Mouse (Mus musculus) heart, embryonic 14.5 days (tissue): ENCODE measurements around the gene Lcn10. TPM values are rescaled to one million over a fixed set of nuclear protein-coding genes. Genes with fewer than 3 reads are reported as not detected.

Experiments used
- polyA plus RNA-seq: library from polyadenylated mRNA; unstranded; fragments of >200 nt; fragmentation: Nextera tagmentation; extraction: Ambion mirVana; gene quantifications from 2 replicates; pipeline ENCODE4 v1.2.1, GENCODE M21; 2014

Gene Lcn10
- polyA plus RNA-seq, 1 experiment from 2014 or later, result not detected

Other genes with a start within 250 kb of the Lcn10 start
- gene Clic3, start 225.9 kb upstream of the Lcn10 start, polyA plus RNA-seq, result 3.8 and 4.6 TPM in 2 replicates
- gene Paxx, start 221.6 kb upstream of the Lcn10 start, polyA plus RNA-seq, result 31.0 and 32.6 TPM in 2 replicates
- 98.5 and 112 TPM in 2 replicates for gene Ptgds, start 212.7 kb upstream of the Lcn10 start, polyA plus RNA-seq
- not detected in 2 replicates for gene Lcn12, start 188.8 kb upstream of the Lcn10 start, polyA plus RNA-seq
- 82.8 and 85.2 TPM in 2 replicates for gene Fbxw5, start 182.0 kb upstream of the Lcn10 start, polyA plus RNA-seq
- gene C8g, start 181.0 kb upstream of the Lcn10 start, polyA plus RNA-seq, result 2.9 and 4.9 TPM in 2 replicates
- 19.1 and 19.8 TPM in 2 replicates for gene Traf2, start 135.8 kb upstream of the Lcn10 start, polyA plus RNA-seq
- 279 and 319 TPM in 2 replicates for gene Edf1, start 124.9 kb upstream of the Lcn10 start, polyA plus RNA-seq
- 1.4 and 1.9 TPM in 2 replicates for gene Mamdc4, start 107.9 kb upstream of the Lcn10 start, polyA plus RNA-seq
- gene Phpt1, start 107.5 kb upstream of the Lcn10 start, polyA plus RNA-seq, result 240 and 250 TPM in 2 replicates
- gene Ajm1, start 101.0 kb upstream of the Lcn10 start, polyA plus RNA-seq, result not detected in 2 replicates
- 41.9 and 42.1 TPM in 2 replicates for gene Rabl6, start 74.2 kb upstream of the Lcn10 start, polyA plus RNA-seq
- 0.07 and 0.27 TPM in 2 replicates for gene Ccdc183, start 65.0 kb upstream of the Lcn10 start, polyA plus RNA-seq
- gene Tmem141, start 60.7 kb upstream of the Lcn10 start, polyA plus RNA-seq, result 22.8 and 28.2 TPM in 2 replicates
- 1.8 and 3.2 TPM in 2 replicates for gene Fcna, start 54.7 kb upstream of the Lcn10 start, polyA plus RNA-seq
- not detected in 2 replicates for gene Lcn8, start 29.6 kb upstream of the Lcn10 start, polyA plus RNA-seq
- gene Lcn5, start 24.8 kb upstream of the Lcn10 start, polyA plus RNA-seq, result not detected in 2 replicates
- not detected in 2 replicates for gene Lcn6, start 5.9 kb upstream of the Lcn10 start, polyA plus RNA-seq
- gene Obp2a, start 17.3 kb downstream of the Lcn10 start, polyA plus RNA-seq, result not detected in 2 replicates
- gene Bmyc, start 24.0 kb downstream of the Lcn10 start, polyA plus RNA-seq, result 36.7 and 44.1 TPM in 2 replicates
- not detected in 2 replicates for gene Obp2b, start 54.3 kb downstream of the Lcn10 start, polyA plus RNA-seq
- not detected in 2 replicates for gene Lcn3, start 82.8 kb downstream of the Lcn10 start, polyA plus RNA-seq
- gene Lcn11, start 94.3 kb downstream of the Lcn10 start, polyA plus RNA-seq, result not detected in 2 replicates
- gene Gm13539, start 99.5 kb downstream of the Lcn10 start, polyA plus RNA-seq, result not detected in 2 replicates
- not detected in 2 replicates for gene Glt6d1, start 133.1 kb downstream of the Lcn10 start, polyA plus RNA-seq
- gene Lcn9, start 140.4 kb downstream of the Lcn10 start, polyA plus RNA-seq, result not detected in 2 replicates
- gene Sohlh1, start 164.5 kb downstream of the Lcn10 start, polyA plus RNA-seq, result not detected in 2 replicates
- 0.23 TPM in 1 of 2 replicates, not detected in the other for gene Kcnt1, start 181.0 kb downstream of the Lcn10 start, polyA plus RNA-seq